Mouse (Mus musculus) layer of hippocampus, adult 9-11 months (tissue): ENCODE results near the gene Kcnmb2.

ENCODE experiments used
- DNase-seq: peaks from one replicate; pipeline ENCODE4 v3.0.0; 2022

Gene Kcnmb2

GRCm38 (mm10) chr3:32020981-32021380 lies 118.7 kb downstream of the Kcnmb2 start:
- no peak for DNase-seq

GRCm38 (mm10) chr3:32029375-32030050 lies 127.2 kb downstream of the Kcnmb2 start:
- DNase-seq: no peak

DNA sequence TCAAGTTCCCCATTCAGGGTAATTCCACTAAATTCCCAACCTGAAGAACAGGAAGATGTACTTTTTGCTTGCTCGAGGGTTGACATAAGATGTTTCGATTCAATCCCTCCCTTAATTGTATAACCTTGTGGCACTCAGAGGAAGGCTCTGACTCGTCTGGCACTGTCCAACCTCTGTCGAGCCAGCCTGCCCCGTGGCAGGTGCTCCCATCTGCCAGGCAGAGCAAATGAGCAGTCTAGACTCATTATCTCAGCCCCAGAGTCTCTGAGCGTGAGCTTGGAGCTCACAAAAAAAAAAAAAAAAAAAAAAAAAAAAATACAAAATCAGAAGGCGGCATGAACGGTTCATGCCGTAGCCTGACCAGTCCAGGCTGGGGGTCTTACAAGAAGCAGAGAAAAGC lies 130.1 kb downstream of the Kcnmb2 start:
- DNase-seq: no peak

DNA sequence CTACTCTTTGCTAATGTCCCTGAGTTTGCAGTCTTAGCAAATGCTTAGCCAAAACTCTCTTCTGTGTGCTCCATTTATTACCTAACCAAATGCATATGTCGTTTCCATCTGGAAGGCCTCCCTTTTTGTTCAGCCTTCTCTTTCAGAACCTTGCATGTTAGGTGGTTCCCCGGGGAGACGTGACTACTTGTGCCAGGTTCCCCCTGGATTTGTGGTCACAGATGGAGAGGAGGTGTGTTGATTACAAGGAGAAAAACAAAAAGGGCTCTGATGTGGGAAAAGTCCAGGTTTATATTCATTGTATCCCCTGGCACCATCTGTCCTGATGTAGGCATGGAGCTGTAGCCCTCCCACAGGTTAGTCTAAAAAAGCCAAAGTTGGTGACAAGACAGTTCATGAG lies 141.5 kb downstream of the Kcnmb2 start:
- peak; percentile 74 for DNase-seq

DNA sequence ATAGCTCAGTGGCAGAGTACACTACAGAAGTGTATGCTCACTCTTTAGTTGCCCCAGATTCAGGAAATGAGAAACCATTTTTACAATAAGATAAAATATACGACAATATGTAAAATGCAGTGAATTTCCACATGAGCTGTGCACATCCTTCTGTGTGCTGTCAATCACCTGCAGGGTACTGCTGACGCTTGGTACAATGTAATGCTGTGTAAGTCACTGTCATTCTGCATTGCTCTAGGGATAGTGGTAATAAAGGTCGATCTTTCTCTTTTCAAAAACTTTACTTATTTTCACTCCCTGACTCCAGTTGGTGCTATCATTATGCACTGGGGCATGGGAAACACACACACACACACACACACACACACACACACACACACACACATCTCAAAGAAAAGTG lies 146.5 kb downstream of the Kcnmb2 start:
- no peak for DNase-seq

- no peak for DNase-seq
Observed at GRCm38 (mm10) chr3:32052596-32052995, 150.3 kb downstream of the Kcnmb2 start.

DNA sequence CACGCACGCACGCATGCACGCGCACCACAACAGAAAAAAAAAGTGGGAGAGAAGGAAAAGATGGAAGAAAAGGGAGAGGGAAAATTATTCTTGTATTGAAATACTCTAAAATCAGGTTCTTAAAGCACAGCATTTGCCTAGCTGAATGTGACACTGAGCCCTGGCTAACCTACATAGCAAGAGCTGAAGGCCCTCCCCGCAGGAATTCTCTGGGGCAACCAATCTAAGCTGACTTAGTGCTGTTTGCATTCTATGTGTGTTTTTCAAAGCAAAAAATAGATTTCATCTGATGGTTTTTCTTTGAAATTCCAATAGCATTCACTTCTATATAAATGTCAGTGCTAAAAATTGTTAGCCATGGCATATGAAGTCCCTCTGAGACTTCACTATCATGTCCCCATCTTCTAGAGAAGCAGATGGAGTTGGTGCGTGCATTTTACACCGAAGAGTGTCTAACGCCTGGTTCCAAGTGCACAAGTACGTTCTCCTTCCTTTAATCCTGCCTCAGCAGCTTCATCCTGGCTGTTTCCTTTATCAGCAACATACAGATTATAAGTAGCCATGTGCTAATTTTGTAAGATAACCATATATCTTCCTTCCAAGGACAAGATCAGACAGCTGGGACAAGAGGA lies 151.4 kb downstream of the Kcnmb2 start:
- DNase-seq: no peak

DNA sequence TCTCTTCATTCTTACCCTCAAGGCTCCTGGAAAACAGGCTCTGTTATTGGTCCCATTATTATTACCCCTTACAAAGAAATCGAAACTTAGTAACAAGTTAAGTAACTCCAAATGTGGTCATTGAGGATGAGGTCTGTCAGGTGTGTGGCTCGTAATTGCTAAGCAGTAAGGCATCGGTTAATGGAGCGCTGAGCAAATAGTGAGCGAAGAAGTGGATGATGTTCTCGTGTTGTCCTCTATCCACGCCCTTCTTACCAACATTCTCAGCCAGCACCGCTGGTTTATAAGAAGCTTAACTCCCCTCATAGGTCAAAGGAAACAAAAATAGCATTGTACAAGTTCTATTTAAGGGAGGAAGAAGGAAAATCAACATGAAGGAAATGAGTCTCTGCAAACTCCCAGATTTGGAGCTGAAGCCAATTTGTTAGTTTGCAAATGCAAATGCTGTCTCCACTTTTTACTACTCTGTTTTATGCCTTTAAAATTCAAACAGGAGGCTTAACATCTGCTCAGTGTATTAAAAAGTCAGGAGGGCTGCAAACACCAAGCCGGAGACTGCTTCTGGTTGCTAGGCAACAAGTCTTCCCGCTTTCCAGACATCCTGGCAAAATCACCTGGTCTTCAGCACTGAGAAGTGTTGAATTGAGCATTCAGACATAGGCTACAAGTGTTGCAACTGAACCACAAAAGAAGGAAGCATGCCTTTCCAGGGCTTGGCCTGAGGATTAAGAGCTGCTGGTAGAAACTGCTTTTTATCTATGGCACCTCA lies 157.8 kb downstream of the Kcnmb2 start:
- DNase-seq: peak; percentile 67

DNA sequence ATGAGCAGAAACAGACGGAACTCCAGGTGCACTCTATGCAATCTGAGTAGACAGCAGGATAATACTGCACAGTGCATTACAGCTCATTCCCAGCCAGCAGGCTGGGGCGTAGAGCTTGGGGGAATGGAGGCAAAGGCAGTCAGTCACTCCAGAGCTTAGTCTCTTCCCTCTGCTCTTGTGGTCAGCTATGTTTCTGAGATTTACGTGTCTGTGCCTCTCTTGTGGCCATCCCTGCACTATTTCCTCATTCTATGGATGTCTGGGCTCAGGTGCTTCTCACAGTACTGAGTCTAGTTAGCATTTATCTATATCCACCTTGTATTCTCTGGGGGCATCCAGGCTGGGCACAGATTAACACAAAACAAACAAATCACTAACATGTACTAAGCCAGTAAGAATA lies 160.4 kb downstream of the Kcnmb2 start:
- DNase-seq: no peak

- no peak for DNase-seq
Observed at GRCm38 (mm10) chr3:32063312-32063711, 161.0 kb downstream of the Kcnmb2 start.

- peak; percentile 25 for DNase-seq
Observed at GRCm38 (mm10) chr3:32067004-32067935, 165.0 kb downstream of the Kcnmb2 start.

GRCm38 (mm10) chr3:32073881-32074280 lies 171.6 kb downstream of the Kcnmb2 start:
- no peak for DNase-seq

DNA sequence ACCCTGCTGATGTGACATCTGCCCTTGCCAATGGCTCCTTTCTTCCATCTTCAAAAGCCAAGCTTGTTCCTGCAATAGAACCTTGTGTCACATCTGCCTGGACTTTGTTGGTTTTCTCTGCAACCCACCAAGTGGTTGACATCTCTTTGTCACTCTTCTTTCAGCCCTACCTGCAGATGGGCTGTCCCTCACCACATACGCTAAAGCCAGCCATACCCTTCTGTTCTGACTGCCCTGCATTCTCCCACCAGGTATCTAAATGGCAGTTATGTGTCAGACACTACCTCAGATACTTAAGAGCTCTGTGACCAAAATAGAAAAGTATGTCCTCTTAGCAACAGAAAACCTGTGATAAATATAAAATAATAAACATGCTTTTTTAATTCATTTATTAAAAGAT lies 186.5 kb downstream of the Kcnmb2 start:
- DNase-seq: no peak

- DNase-seq: no peak
Observed at GRCm38 (mm10) chr3:32101391-32101790, 199.1 kb downstream of the Kcnmb2 start.

- DNase-seq: no peak
Observed at GRCm38 (mm10) chr3:32119851-32120250, 217.5 kb downstream of the Kcnmb2 start.

GRCm38 (mm10) chr3:32121731-32122130 lies 219.4 kb downstream of the Kcnmb2 start:
- DNase-seq: no peak

DNA sequence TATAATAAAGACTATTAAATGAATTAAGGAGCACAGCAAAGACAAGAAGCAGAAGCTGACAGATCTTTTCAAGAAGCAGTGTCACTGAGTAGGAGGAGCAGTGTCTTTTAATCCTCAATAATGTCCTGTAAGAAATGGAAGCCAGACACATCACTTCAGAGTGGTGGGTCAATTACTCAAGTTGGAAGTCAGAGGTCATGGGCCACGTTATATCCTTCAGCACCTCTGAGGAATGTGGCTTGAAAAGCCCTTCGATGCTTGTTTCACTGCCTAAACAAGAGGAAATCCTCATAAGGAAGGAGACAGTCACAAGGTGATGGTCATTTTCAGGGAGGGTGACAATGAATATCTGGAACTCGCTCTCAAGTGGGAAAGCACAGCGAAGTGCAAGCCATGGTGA lies 223.1 kb downstream of the Kcnmb2 start:
- DNase-seq: no peak

DNA sequence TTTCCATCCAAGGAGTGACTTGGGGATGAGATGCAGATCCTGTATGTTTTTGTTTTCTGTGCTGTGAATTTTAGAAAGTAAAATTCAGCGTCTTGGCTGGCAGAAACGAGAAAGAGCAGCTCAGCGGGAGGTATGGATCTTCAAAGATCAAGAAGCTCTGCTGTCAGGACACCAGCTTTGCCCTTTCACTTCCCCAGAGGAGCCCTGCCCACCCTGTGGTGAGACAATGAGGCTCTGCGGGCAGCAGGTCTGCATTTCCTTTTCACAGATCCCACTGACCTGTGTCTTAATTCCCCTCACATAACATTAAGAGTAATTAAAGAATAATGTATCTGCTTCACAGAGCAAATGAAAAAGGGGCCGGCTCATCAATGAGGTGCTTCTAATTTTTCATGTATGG lies 226.1 kb downstream of the Kcnmb2 start:
- no peak for DNase-seq

GRCm38 (mm10) chr3:32130696-32131095 lies 228.4 kb downstream of the Kcnmb2 start:
- no peak for DNase-seq

DNA sequence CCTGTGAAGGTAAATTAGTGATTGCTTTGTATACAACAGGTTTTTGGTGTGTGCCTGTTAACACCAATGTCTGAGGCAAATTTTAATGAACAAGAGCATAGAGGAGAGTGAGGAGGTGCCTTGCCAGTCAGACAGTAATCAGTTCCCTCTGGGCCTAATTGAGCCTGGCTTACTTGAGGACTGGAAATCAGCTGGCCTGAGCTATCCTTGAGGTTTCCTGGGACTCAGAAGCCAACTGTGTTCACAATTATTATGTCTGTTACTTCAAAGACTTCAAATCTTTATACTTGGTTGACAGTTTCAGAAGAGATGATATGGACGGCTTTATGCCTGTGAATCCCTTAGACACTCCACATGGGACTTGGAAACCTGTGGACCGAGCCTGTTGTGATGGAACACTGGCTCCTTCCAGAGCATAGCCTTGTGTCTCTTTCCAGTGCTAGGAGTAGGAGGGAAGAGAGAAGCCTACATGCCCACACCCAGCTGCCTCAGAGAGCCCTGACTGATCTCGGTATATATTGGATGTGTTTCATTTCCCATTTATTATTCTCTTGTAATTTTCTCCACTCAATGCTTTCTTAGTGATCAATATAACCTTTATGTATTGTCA lies 230.2 kb downstream of the Kcnmb2 start:
- DNase-seq: no peak

DNA sequence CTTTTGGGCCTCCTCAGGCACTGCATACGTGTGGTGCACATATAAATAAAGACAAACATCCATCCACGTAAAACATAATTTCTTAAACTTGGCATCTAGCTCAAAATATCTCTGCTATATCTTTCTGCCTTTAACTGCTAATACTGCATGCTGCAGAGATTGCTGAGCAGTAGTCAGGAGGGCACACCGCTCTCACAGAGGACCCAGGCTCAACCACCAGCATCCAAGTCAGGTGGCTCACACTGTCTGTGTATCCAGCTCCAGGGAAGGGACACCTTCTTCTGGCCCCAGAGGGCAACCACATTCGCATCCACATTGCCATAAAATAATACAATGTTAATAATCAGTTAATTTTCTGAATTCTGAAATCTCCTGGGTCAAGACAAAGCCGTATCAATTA lies 241.9 kb downstream of the Kcnmb2 start:
- no peak for DNase-seq

DNA sequence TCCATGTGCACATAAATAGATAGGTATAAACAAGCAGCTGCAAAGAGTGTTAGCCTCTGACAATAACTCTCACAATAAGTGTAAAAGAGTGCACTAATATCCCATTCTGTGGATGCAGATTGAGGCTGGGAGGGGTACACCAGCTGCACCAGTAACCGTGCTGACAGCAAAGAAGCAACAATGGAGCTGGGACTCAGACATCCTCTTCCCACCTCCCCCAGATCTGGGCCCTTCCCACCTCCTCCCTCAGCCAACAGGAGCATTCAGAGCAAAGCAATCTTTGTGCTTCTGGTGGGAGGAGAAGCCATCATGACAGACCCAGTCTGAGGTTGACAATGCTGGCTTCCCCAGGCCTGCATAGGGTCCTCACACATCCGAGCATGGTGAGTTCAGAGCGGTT lies 242.3 kb downstream of the Kcnmb2 start:
- DNase-seq: peak; percentile 11

GRCm38 (mm10) chr3:32147739-32148138 lies 245.4 kb downstream of the Kcnmb2 start:
- peak; percentile 20 for DNase-seq
